Mouse (Mus musculus): ENCODE data around the gene Slc30a2. TPM values are rescaled to one million over a fixed set of nuclear protein-coding genes. Genes with fewer than 3 reads are reported as not detected.
A peak's percentile ranks its signal among the peaks of the same experiment; 100 is the strongest.

Slc30a2 gene
- polyA plus RNA-seq, 1 experiment, result 2.0 TPM

GRCm38 (mm10) chr4:134392595-134392994 is 49.6 kb downstream of the Slc30a2 start:
- peaks cover 15% of the 10 kb centered on the region for H3K4me1 ChIP-seq (replicated peaks; ENCODE audit: control insufficient read depth, insufficient read depth, low read length)
- no peaks in the 10 kb centered on the region for H3K27me3 ChIP-seq (ENCODE audit: control insufficient read depth, insufficient read depth, low read length)
- H3K36me3 ChIP-seq (ENCODE audit: control insufficient read depth, insufficient read depth, low read length), result no peaks in the 10 kb centered on the region
- no peak for DNase-seq
- no peak overlapping the region for H3K27ac ChIP-seq (ENCODE audit: control insufficient read depth, insufficient read depth, low read length)
- no peak overlapping the region for H3K4me3 ChIP-seq (ENCODE audit: control insufficient read depth, insufficient read depth, low read length)
- WGBS, result 25% methylated on average over 8 of the region's 8 CpGs
- TF ChIP-seq POLR2A (IDR thresholded peaks at IDR 0.05; ENCODE audit: control insufficient read depth, extremely low read depth, insufficient read depth, low read length, poor library complexity), result no peak

- WGBS, result 46% methylated on average over 12 of the region's 12 CpGs
- Histone ChIP-seq H3K27me3 (ENCODE audit: control insufficient read depth, insufficient read depth, low read length) (no peaks in the 10 kb centered on the region), H3K27ac (ENCODE audit: control insufficient read depth, insufficient read depth, low read length) (no peak overlapping the region), H3K4me1 (replicated peaks; ENCODE audit: control insufficient read depth, insufficient read depth, low read length) (peaks cover 15% of the 10 kb centered on the region), H3K4me3 (ENCODE audit: control insufficient read depth, insufficient read depth, low read length) (no peak overlapping the region), H3K36me3 (ENCODE audit: control insufficient read depth, insufficient read depth, low read length) (no peaks in the 10 kb centered on the region)
- no peak for DNase-seq
- TF ChIP-seq CTCF (IDR thresholded peaks at IDR 0.05; ENCODE audit: borderline replicate concordance, control insufficient read depth, extremely low read depth, insufficient read depth, low read length, poor library complexity), result no peak
- TF ChIP-seq POLR2A (IDR thresholded peaks at IDR 0.05; ENCODE audit: control insufficient read depth, extremely low read depth, insufficient read depth, low read length, poor library complexity), result no peak
These were observed 50.0 kb downstream of the Slc30a2 start for GRCm38 (mm10) chr4:134393026-134393425.

- 94% methylated on average over 7 of the region's 7 CpGs for WGBS
- DNase-seq, result no peak
- TF ChIP-seq CTCF (IDR thresholded peaks at IDR 0.05; ENCODE audit: borderline replicate concordance, control insufficient read depth, extremely low read depth, insufficient read depth, low read length, poor library complexity) (no peak), POLR2A (IDR thresholded peaks at IDR 0.05; ENCODE audit: control insufficient read depth, extremely low read depth, insufficient read depth, low read length, poor library complexity) (no peak)
These were observed 52.2 kb downstream of the Slc30a2 start for GRCm38 (mm10) chr4:134395142-134395541.

GRCm38 (mm10) chr4:134395977-134396825 is 53.2 kb downstream of the Slc30a2 start, which contains the start of gene Pafah2:
TSS of gene Pafah2 (plus strand) at chr4:134396320.
- peak; percentile 92 for DNase-seq
- H3K4me3 ChIP-seq (ENCODE audit: control insufficient read depth, insufficient read depth, low read length), result peak within 1 kb of the TSS; percentile 41
- peaks cover 19% of the 10 kb centered on the region for H3K4me1 ChIP-seq (replicated peaks; ENCODE audit: control insufficient read depth, insufficient read depth, low read length)
- H3K36me3 ChIP-seq (ENCODE audit: control insufficient read depth, insufficient read depth, low read length), result no peaks in the 10 kb centered on the region
- TF ChIP-seq POLR2A (IDR thresholded peaks at IDR 0.05; ENCODE audit: control insufficient read depth, extremely low read depth, insufficient read depth, low read length, poor library complexity) (no peak), CTCF (IDR thresholded peaks at IDR 0.05; ENCODE audit: borderline replicate concordance, control insufficient read depth, extremely low read depth, insufficient read depth, low read length, poor library complexity) (peak; percentile 91)
- H3K27ac ChIP-seq (ENCODE audit: control insufficient read depth, insufficient read depth, low read length), result no peak within 1 kb of the TSS
- 2% methylated on average over 31 of the region's 31 CpGs for WGBS
- no peaks in the 10 kb centered on the region for H3K27me3 ChIP-seq (ENCODE audit: control insufficient read depth, insufficient read depth, low read length)

More at GRCm38 (mm10) chr4:134395142-134395541, 52.2 kb downstream of the Slc30a2 start:
- no peak overlapping the region for H3K27ac ChIP-seq (ENCODE audit: control insufficient read depth, insufficient read depth, low read length)
- H3K27me3 ChIP-seq (ENCODE audit: control insufficient read depth, insufficient read depth, low read length), result no peaks in the 10 kb centered on the region
- peaks cover 15% of the 10 kb centered on the region for H3K4me1 ChIP-seq (replicated peaks; ENCODE audit: control insufficient read depth, insufficient read depth, low read length)
- H3K36me3 ChIP-seq (ENCODE audit: control insufficient read depth, insufficient read depth, low read length), result no peaks in the 10 kb centered on the region
- no peak overlapping the region for H3K4me3 ChIP-seq (ENCODE audit: control insufficient read depth, insufficient read depth, low read length)

- no peak overlapping the region for H3K27ac ChIP-seq (ENCODE audit: control insufficient read depth, insufficient read depth, low read length)
- DNase-seq, result no peak
- no peaks in the 10 kb centered on the region for H3K36me3 ChIP-seq (ENCODE audit: control insufficient read depth, insufficient read depth, low read length)
- H3K4me1 ChIP-seq (replicated peaks; ENCODE audit: control insufficient read depth, insufficient read depth, low read length), result peaks cover 25% of the 10 kb centered on the region
- H3K4me3 ChIP-seq (ENCODE audit: control insufficient read depth, insufficient read depth, low read length), result no peak overlapping the region
- no peaks in the 10 kb centered on the region for H3K27me3 ChIP-seq (ENCODE audit: control insufficient read depth, insufficient read depth, low read length)
- WGBS, result 50% methylated on average over 7 of the region's 7 CpGs
- no peak for TF ChIP-seq CTCF (IDR thresholded peaks at IDR 0.05; ENCODE audit: borderline replicate concordance, control insufficient read depth, extremely low read depth, insufficient read depth, low read length, poor library complexity)
- no peak for TF ChIP-seq POLR2A (IDR thresholded peaks at IDR 0.05; ENCODE audit: control insufficient read depth, extremely low read depth, insufficient read depth, low read length, poor library complexity)
These were observed 54.1 kb downstream of the Slc30a2 start for GRCm38 (mm10) chr4:134397121-134397520.

GRCm38 (mm10) chr4:134397732-134398131 is 54.8 kb downstream of the Slc30a2 start:
- TF ChIP-seq CTCF (IDR thresholded peaks at IDR 0.05; ENCODE audit: borderline replicate concordance, control insufficient read depth, extremely low read depth, insufficient read depth, low read length, poor library complexity) (no peak), POLR2A (IDR thresholded peaks at IDR 0.05; ENCODE audit: control insufficient read depth, extremely low read depth, insufficient read depth, low read length, poor library complexity) (no peak)
- 93% methylated on average over 9 of the region's 9 CpGs for WGBS
- H3K36me3 ChIP-seq (ENCODE audit: control insufficient read depth, insufficient read depth, low read length), result no peaks in the 10 kb centered on the region
- no peak overlapping the region for H3K27ac ChIP-seq (ENCODE audit: control insufficient read depth, insufficient read depth, low read length)
- H3K27me3 ChIP-seq (ENCODE audit: control insufficient read depth, insufficient read depth, low read length), result no peaks in the 10 kb centered on the region
- no peak overlapping the region for H3K4me3 ChIP-seq (ENCODE audit: control insufficient read depth, insufficient read depth, low read length)
- H3K4me1 ChIP-seq (replicated peaks; ENCODE audit: control insufficient read depth, insufficient read depth, low read length), result peaks cover 26% of the 10 kb centered on the region
- no peak for DNase-seq

All from thymus, adult 2 months (tissue).